Mouse (Mus musculus): ENCODE results near the gene Dlg2. TPM values are rescaled to one million over a fixed set of nuclear protein-coding genes. Genes with fewer than 3 reads are reported as not detected.

Dlg2 gene
- polyA plus RNA-seq, 1 experiment = 0.01 TPM

GRCm38 (mm10) chr7:90442518-90443080 lies 33.9 kb upstream of the Dlg2 start, which contains the start of gene Crebzf:
TSS of gene Crebzf (plus strand) at chr7:90442729.
- H3K79me3 ChIP-seq (ENCODE audit: low read depth) = peaks cover 35% of the 10 kb centered on the region
- peak within 1 kb of the TSS; percentile 63 for H3K4me3 ChIP-seq (ENCODE audit: insufficient read depth, poor library complexity, severe bottlenecking)
- TF ChIP-seq FOSL1 (IDR thresholded peaks at IDR 0.05; ENCODE audit: insufficient read depth, low read length, poor library complexity, severe bottlenecking) = no peak
- TF ChIP-seq MAX (IDR thresholded peaks at IDR 0.05) = peak; percentile 61
- H3ac ChIP-seq (ENCODE audit: control insufficient read depth, insufficient read length, low read depth) = peak within 1 kb of the TSS; percentile 97
- H3K36me3 ChIP-seq (ENCODE audit: control insufficient read depth, insufficient read depth) = peaks cover 28% of the 10 kb centered on the region
- H3K79me2 ChIP-seq (ENCODE audit: control insufficient read depth, insufficient read depth) = peaks cover 49% of the 10 kb centered on the region
- no peaks in the 10 kb centered on the region for H3K27me3 ChIP-seq (ENCODE audit: control insufficient read depth, insufficient read depth, insufficient read length)

GRCm38 (mm10) chr7:90443101-90444091 lies 33.1 kb upstream of the Dlg2 start:
- Histone ChIP-seq H3K36me3 (ENCODE audit: control insufficient read depth, insufficient read depth) (peaks cover 34% of the 10 kb centered on the region), H3K27me3 (ENCODE audit: control insufficient read depth, insufficient read depth, insufficient read length) (no peaks in the 10 kb centered on the region), H3K4me3 (ENCODE audit: insufficient read depth, poor library complexity, severe bottlenecking) (peak overlapping the region; percentile 63), H3K79me3 (ENCODE audit: low read depth) (peaks cover 41% of the 10 kb centered on the region), H3ac (ENCODE audit: control insufficient read depth, insufficient read length, low read depth) (peak overlapping the region; percentile 97), H3K79me2 (ENCODE audit: control insufficient read depth, insufficient read depth) (peaks cover 57% of the 10 kb centered on the region)
- TF ChIP-seq FOSL1 (IDR thresholded peaks at IDR 0.05; ENCODE audit: insufficient read depth, low read length, poor library complexity, severe bottlenecking) (no peak), CTCF (IDR thresholded peaks at IDR 0.05; ENCODE audit: control insufficient read depth, insufficient read depth, insufficient read length) (no peak), MYOD1 (IDR thresholded peaks at IDR 0.05; ENCODE audit: control insufficient read depth, insufficient read length, low read depth) (no peak), CEBPB (IDR thresholded peaks at IDR 0.05; ENCODE audit: low read depth) (no peak), USF1 (IDR thresholded peaks at IDR 0.05; ENCODE audit: low read depth) (no peak), MYOG (IDR thresholded peaks at IDR 0.05; ENCODE audit: control insufficient read depth, extremely low read depth, insufficient read length) (no peak), MAX (IDR thresholded peaks at IDR 0.05) (no peak)

GRCm38 (mm10) chr7:90444206-90444605 lies 32.3 kb upstream of the Dlg2 start:
- peaks cover 65% of the 10 kb centered on the region for H3K79me2 ChIP-seq (ENCODE audit: control insufficient read depth, insufficient read depth)
- TF ChIP-seq MAX (IDR thresholded peaks at IDR 0.05) (no peak), USF1 (IDR thresholded peaks at IDR 0.05; ENCODE audit: low read depth) (no peak), MYOD1 (IDR thresholded peaks at IDR 0.05; ENCODE audit: control insufficient read depth, insufficient read length, low read depth) (no peak), FOSL1 (IDR thresholded peaks at IDR 0.05; ENCODE audit: insufficient read depth, low read length, poor library complexity, severe bottlenecking) (no peak), CTCF (IDR thresholded peaks at IDR 0.05; ENCODE audit: control insufficient read depth, insufficient read depth, insufficient read length) (no peak), MYOG (IDR thresholded peaks at IDR 0.05; ENCODE audit: control insufficient read depth, extremely low read depth, insufficient read length) (no peak), CEBPB (IDR thresholded peaks at IDR 0.05; ENCODE audit: low read depth) (no peak)
- H3K36me3 ChIP-seq (ENCODE audit: control insufficient read depth, insufficient read depth) = peaks cover 41% of the 10 kb centered on the region
- peaks cover 47% of the 10 kb centered on the region for H3K79me3 ChIP-seq (ENCODE audit: low read depth)
- no peaks in the 10 kb centered on the region for H3K27me3 ChIP-seq (ENCODE audit: control insufficient read depth, insufficient read depth, insufficient read length)
- peak overlapping the region; percentile 63 for H3K4me3 ChIP-seq (ENCODE audit: insufficient read depth, poor library complexity, severe bottlenecking)
- H3ac ChIP-seq (ENCODE audit: control insufficient read depth, insufficient read length, low read depth) = peak overlapping the region; percentile 85

- peak overlapping the region; percentile 43 for H3K4me3 ChIP-seq (ENCODE audit: insufficient read depth, poor library complexity, severe bottlenecking)
- TF ChIP-seq FOSL1 (IDR thresholded peaks at IDR 0.05; ENCODE audit: insufficient read depth, low read length, poor library complexity, severe bottlenecking) = no peak
- no peak for TF ChIP-seq MYOD1 (IDR thresholded peaks at IDR 0.05; ENCODE audit: control insufficient read depth, insufficient read length, low read depth)
- no peak for TF ChIP-seq MYOG (IDR thresholded peaks at IDR 0.05; ENCODE audit: control insufficient read depth, extremely low read depth, insufficient read length)
- TF ChIP-seq USF1 (IDR thresholded peaks at IDR 0.05; ENCODE audit: low read depth) = no peak
- TF ChIP-seq CTCF (IDR thresholded peaks at IDR 0.05; ENCODE audit: control insufficient read depth, insufficient read depth, insufficient read length) = no peak
- no peak for TF ChIP-seq MAX (IDR thresholded peaks at IDR 0.05)
- TF ChIP-seq CEBPB (IDR thresholded peaks at IDR 0.05; ENCODE audit: low read depth) = no peak
- peaks cover 51% of the 10 kb centered on the region for H3K79me2 ChIP-seq (ENCODE audit: control insufficient read depth, insufficient read depth)
These were observed 20.2 kb upstream of the Dlg2 start for GRCm38 (mm10) chr7:90456149-90456844.

GRCm38 (mm10) chr7:90456845-90457468 lies 19.5 kb upstream of the Dlg2 start, which contains the start of gene Tmem126a:
TSS of gene Tmem126a (minus strand) at chr7:90457229.
- TF ChIP-seq CTCF (IDR thresholded peaks at IDR 0.05; ENCODE audit: control insufficient read depth, insufficient read depth, insufficient read length) (no peak), MYOG (IDR thresholded peaks at IDR 0.05; ENCODE audit: control insufficient read depth, extremely low read depth, insufficient read length) (no peak), USF1 (IDR thresholded peaks at IDR 0.05; ENCODE audit: low read depth) (peak; percentile 90), FOSL1 (IDR thresholded peaks at IDR 0.05; ENCODE audit: insufficient read depth, low read length, poor library complexity, severe bottlenecking) (no peak), CEBPB (IDR thresholded peaks at IDR 0.05; ENCODE audit: low read depth) (no peak), MAX (IDR thresholded peaks at IDR 0.05) (peak; percentile 42), MYOD1 (IDR thresholded peaks at IDR 0.05; ENCODE audit: control insufficient read depth, insufficient read length, low read depth) (no peak)
- peak within 1 kb of the TSS; percentile 85 for H3ac ChIP-seq (ENCODE audit: control insufficient read depth, insufficient read length, low read depth)

More at GRCm38 (mm10) chr7:90456149-90456844, 20.2 kb upstream of the Dlg2 start:
- H3K27me3 ChIP-seq (ENCODE audit: control insufficient read depth, insufficient read depth, insufficient read length) = no peaks in the 10 kb centered on the region
- H3ac ChIP-seq (ENCODE audit: control insufficient read depth, insufficient read length, low read depth) = peak overlapping the region; percentile 19
- H3K79me3 ChIP-seq (ENCODE audit: low read depth) = peaks cover 19% of the 10 kb centered on the region
- H3K36me3 ChIP-seq (ENCODE audit: control insufficient read depth, insufficient read depth) = peaks cover 28% of the 10 kb centered on the region

More at GRCm38 (mm10) chr7:90456845-90457468, 19.5 kb upstream of the Dlg2 start, which contains the start of gene Tmem126a:
- H3K36me3 ChIP-seq (ENCODE audit: control insufficient read depth, insufficient read depth) = peaks cover 23% of the 10 kb centered on the region
- peaks cover 44% of the 10 kb centered on the region for H3K79me2 ChIP-seq (ENCODE audit: control insufficient read depth, insufficient read depth)
- peaks cover 15% of the 10 kb centered on the region for H3K79me3 ChIP-seq (ENCODE audit: low read depth)
- no peaks in the 10 kb centered on the region for H3K27me3 ChIP-seq (ENCODE audit: control insufficient read depth, insufficient read depth, insufficient read length)
- H3K4me3 ChIP-seq (ENCODE audit: insufficient read depth, poor library complexity, severe bottlenecking) = peak within 1 kb of the TSS; percentile 43

Measured in C2C12 (cell line).